Mouse (Mus musculus) forebrain, embryonic 16.5 days (tissue): ENCODE results near the gene Gm21258. TPM values are rescaled to one million over a fixed set of nuclear protein-coding genes. Genes with fewer than 3 reads are reported as not detected.
"Not testable (repeated sequence)": the region's sequence is repeated elsewhere in the genome, so short reads cannot be mapped to it uniquely, and the experiment has no call there.

Source experiments
- ATAC-seq: fragments of 200-750 bp; cut with Nextera tagmentation; 2 replicates; pipeline ENCODE4 v1.8.0; 2017; ENCODE audit warnings: mild to moderate bottlenecking, moderate library complexity
- H3K27ac ChIP-seq: fragments of 300-500 bp; sonication (generic); 2 replicates; pipeline ENCODE4 v1.5.1; 2014; ENCODE audit warnings: low read length, control low read depth
- H3K27me3 ChIP-seq: fragments of 300-500 bp; sonication (generic); replicated peaks from 2 replicates; pipeline ENCODE4 v1.6.1; 2014; ENCODE audit warnings: low read length; ENCODE audit not compliant: control insufficient read depth, insufficient read depth
- H3K36me3 ChIP-seq: fragments of 300-500 bp; sonication (generic); 2 replicates; pipeline ENCODE4 v1.6.1; 2014; ENCODE audit not compliant: control insufficient read depth, insufficient read depth
- H3K4me1 ChIP-seq: fragments of 300-500 bp; sonication (generic); replicated peaks from 2 replicates; pipeline ENCODE4 v1.6.1; 2014; ENCODE audit warnings: low read length; ENCODE audit not compliant: control insufficient read depth, insufficient read depth
- H3K4me2 ChIP-seq: fragments of 300-500 bp; sonication (generic); 2 replicates; pipeline ENCODE4 v1.6.1; 2014; ENCODE audit warnings: mild to moderate bottlenecking, low read length, control low read depth
- H3K4me3 ChIP-seq: fragments of 300-500 bp; sonication (generic); replicated peaks from 2 replicates; pipeline ENCODE4 v1.5.1; 2014; ENCODE audit warnings: mild to moderate bottlenecking, low read length, control low read depth
- H3K9ac ChIP-seq: fragments of 300-500 bp; sonication (generic); replicated peaks from 2 replicates; pipeline ENCODE4 v1.6.1; 2014; ENCODE audit warnings: low read depth, low read length, control low read depth
- H3K9me3 ChIP-seq: fragments of 300-500 bp; sonication (generic); 2 replicates; pipeline ENCODE4 v1.6.1; 2016; ENCODE audit warnings: low read length; ENCODE audit not compliant: control insufficient read depth
- WGBS: fragments of 180-500 bp; shearing (Covaris S2); extraction: QIAGEN DNeasy Blood & Tissue Kit; methylation state at CpG from one replicate; pipeline ENCODE4 v1.1.7; 2014; 5-methylcytosine and 5-hydroxymethylcytosine counted together
- polyA plus RNA-seq: library from polyadenylated mRNA; unstranded; fragments of >200 nt; fragmentation: Nextera tagmentation; extraction: Ambion mirVana; gene quantifications from 2 replicates; pipeline ENCODE4 v1.2.1, GENCODE M21; 2015

Gm21258 gene
- not detected in 2 replicates for polyA plus RNA-seq

- not testable (repeated sequence) for H3K4me3 ChIP-seq, ATAC-seq, H3K36me3 ChIP-seq, H3K27me3 ChIP-seq, H3K9ac ChIP-seq, H3K4me1 ChIP-seq, H3K9me3 ChIP-seq, H3K4me2 ChIP-seq, H3K27ac ChIP-seq
- no CpG with 5 or more reads among the region's 6 CpGs for WGBS
Measured at GRCm38 (mm10) chrY:52779740-52780139, at the start of gene Gm21258. Gene Gm21258, plus strand, starts transcription at chrY:52780040.
